Mouse (Mus musculus) small intestine, adult 10 weeks (tissue): ENCODE measurements around the gene Flii. TPM values are rescaled to one million over a fixed set of nuclear protein-coding genes. Genes with fewer than 3 reads are reported as not detected.

Source experiments
- polyA plus RNA-seq: library from polyadenylated mRNA; stranded (reverse); fragments of 350-450 nt; fragmentation: Illumina TruSeq; extraction: RNeasy Lipid Tissue Mini Kit (QIAGEN cat#74804); gene quantifications from one replicate; pipeline ENCODE4 v1.2.3, GENCODE M21; 2014; ENCODE audit warnings: low replicate concordance

Flii gene
- polyA plus RNA-seq = 3.9 TPM

GRCm38 (mm10) chr11:60726601-60727391 lies at the start of gene Flii:
Flii (minus strand) TSS chr11:60727263.

GRCm38 (mm10) chr11:60728260-60728761 lies 1.2 kb upstream of the Flii start, which contains the start of gene Mief2:
Mief2 (plus strand) TSS chr11:60728398.

GRCm38 (mm10) chr11:60699524-60700075 lies 27.5 kb downstream of the Flii start, which contains the start of gene Llgl1:
Llgl1 (plus strand) TSS chr11:60699723.

Other genes starting within 250 kb of the Flii start
- 37.4 TPM for gene Alkbh5, start 190.9 kb downstream of the Flii start, polyA plus RNA-seq
- gene Llgl1, start 27.5 kb downstream of the Flii start, polyA plus RNA-seq = not detected
- 0.15 TPM for gene Mief2, start 1.1 kb upstream of the Flii start, polyA plus RNA-seq
- gene Top3a, start 50.1 kb upstream of the Flii start, polyA plus RNA-seq = 2.4 TPM
- gene Smcr8, start 50.3 kb upstream of the Flii start, polyA plus RNA-seq = 7.8 TPM
- gene Shmt1, start 84.5 kb upstream of the Flii start, polyA plus RNA-seq = 16.9 TPM
- 3.8 TPM for gene Dhrs7b, start 103.4 kb upstream of the Flii start, polyA plus RNA-seq
- 7.2 TPM for gene Tmem11, start 152.0 kb upstream of the Flii start, polyA plus RNA-seq
- 0.33 TPM for gene Natd1, start 187.5 kb upstream of the Flii start, polyA plus RNA-seq
- gene Map2k3, start 204.8 kb upstream of the Flii start, polyA plus RNA-seq = 9.4 TPM